Mouse (Mus musculus): ENCODE results near the gene Map3k13.

DNA sequence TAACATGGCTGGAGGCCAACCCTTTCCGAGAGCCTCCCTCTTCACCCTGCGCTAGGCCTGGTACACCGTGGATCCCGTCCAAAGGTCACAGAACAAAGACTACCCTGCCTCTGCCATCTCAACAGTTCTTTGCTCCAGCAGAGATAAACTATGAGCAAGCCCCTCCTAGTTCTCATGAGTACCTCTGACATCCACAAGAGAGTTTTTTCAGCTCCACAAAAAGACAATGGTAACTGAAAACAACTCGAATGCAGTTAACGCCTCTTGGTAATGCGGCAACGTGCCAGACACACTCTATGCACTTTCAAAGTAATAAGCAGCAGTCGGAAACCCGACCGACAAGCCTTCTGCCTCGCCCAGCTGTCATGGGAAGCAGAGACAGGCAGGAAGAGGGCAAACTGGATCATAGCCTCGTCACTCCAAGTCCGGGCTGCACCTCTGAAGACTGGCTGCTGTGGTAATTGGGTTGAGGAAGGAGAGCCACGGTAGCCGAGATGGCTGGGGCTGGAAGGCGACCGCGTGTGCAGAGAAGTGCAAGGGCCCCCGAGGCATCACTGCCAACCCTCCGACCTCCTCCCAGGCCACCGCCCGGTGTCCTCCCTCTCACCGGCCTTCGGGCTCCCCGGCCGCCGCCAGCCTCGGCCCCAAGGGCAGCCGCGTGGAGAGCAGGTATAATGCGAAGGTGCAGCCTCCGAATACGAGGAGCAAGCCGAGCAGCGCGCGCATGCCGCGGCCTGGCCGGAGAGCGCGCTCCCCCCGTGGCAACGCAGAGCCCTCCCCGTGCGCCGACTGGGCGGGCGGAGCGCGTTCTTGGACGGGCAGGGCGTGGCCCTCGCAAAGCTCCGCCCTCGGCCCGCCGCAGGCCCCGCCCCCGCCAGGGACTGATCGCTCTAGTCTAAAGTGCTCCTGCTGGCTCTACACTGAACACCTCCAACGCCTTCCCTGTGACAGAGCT lies 152.9 kb downstream of the Map3k13 start, which contains the start of gene Tmem41a:
- TF ChIP-seq CTCF (IDR thresholded peaks at IDR 0.05; ENCODE audit: low read depth) (no peak), EP300 (optimal IDR thresholded peaks at IDR 0.05) (no peak)
